Mouse (Mus musculus): ENCODE data around the gene Gpc6. TPM values are rescaled to one million over a fixed set of nuclear protein-coding genes. Genes with fewer than 3 reads are reported as not detected.

Gpc6 gene
- total and polyA plus RNA-seq, 3 experiments, result not detected

DNA sequence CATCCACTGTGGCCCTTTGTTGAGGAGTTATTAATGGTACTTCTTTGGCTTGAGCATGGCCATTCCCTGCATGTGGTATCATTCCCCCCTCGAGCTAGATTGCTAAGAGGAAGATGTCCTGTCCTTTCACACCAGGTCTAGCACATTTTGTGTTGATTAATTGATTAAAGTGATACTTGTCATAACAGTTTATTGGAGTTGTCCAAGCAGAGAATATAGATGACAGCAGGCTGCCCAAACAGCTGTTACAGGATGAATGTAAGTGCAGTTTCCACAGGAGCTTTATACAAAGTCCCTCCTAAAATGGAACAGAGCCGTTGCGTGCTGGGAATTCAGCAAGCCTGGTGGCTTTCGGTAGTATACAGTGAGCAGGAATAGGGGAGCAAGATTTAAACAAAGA, 574.2 kb downstream of the Gpc6 start:
- H3K4me1 ChIP-seq (ENCODE audit: control insufficient read depth in 1 of 2, insufficient read depth in 2 of 2), result peaks cover 0 to 8% of the 10 kb centered on the region in 2 experiments; a peak in 1 of 4 replicates
- H3K27me3 ChIP-seq (replicated peaks), result no peaks in the 10 kb centered on the region
- H3K36me3 ChIP-seq (replicated peaks in 1 of 2; ENCODE audit: control insufficient read depth in 1 of 2, insufficient read depth in 1 of 2, low read length in 1 of 2), result no peaks in the 10 kb centered on the region
- H3K4me2 ChIP-seq (ENCODE audit: insufficient read depth, low read depth, poor library complexity, severe bottlenecking), result no peak overlapping the region
- dilution Hi-C loops (cut with MboI; ENCODE audit: extremely low pct_ligation_motif_present, extremely low pct_unique_long_range_greater_than_20kb, low sequenced_read_pairs) (no loop called here), in situ Hi-C loops (cut with MboI; ENCODE audit: low pct_ligation_motif_present, low pct_unique_long_range_greater_than_20kb, low sequenced_read_pairs) (no loop called here)
- no peaks in the 10 kb centered on the region for H3K79me2 ChIP-seq (replicated peaks; ENCODE audit: control insufficient read depth, extremely low read depth, insufficient read depth, poor library complexity, severe bottlenecking)
- no peaks in the 10 kb centered on the region for H3K9me3 ChIP-seq (replicated peaks; ENCODE audit: low read length)
- TF ChIP-seq CHD1 (IDR thresholded peaks at IDR 0.05; ENCODE audit: low read depth, low read length) (no peak), POLR2AphosphoS2 (IDR thresholded peaks at IDR 0.05; ENCODE audit: low read depth, low read length) (no peak), NRF1 (IDR thresholded peaks at IDR 0.05; ENCODE audit: low read depth, low read length) (no peak), MYC (IDR thresholded peaks at IDR 0.05; ENCODE audit: low read depth, low read length) (no peak), SIN3A (IDR thresholded peaks at IDR 0.05; ENCODE audit: low read length) (no peak), CHD2 (IDR thresholded peaks at IDR 0.05; ENCODE audit: low read length) (no peak), USF2 (conservative IDR thresholded peaks at IDR 0.05; ENCODE audit: low read depth, low read length) (no peak), SMC3 (IDR thresholded peaks at IDR 0.05; ENCODE audit: low read depth, low read length) (no peak), MAFK (IDR thresholded peaks at IDR 0.05; ENCODE audit: insufficient replicate concordance, low read length) (no peak), ZMIZ1 (IDR thresholded peaks at IDR 0.05; ENCODE audit: low read depth, low read length) (no peak), ELF1 (IDR thresholded peaks at IDR 0.05; ENCODE audit: low read depth, low read length) (no peak), ZC3H11A (IDR thresholded peaks at IDR 0.05; ENCODE audit: low read depth, low read length) (no peak), KAT2A (IDR thresholded peaks at IDR 0.05; ENCODE audit: insufficient replicate concordance, low read length) (no peak), HCFC1 (IDR thresholded peaks at IDR 0.05; ENCODE audit: low read depth, low read length) (no peak), NELFE (IDR thresholded peaks at IDR 0.05; ENCODE audit: low read depth, low read length) (no peak), IRF4 (IDR thresholded peaks at IDR 0.05; ENCODE audit: low read depth, low read length) (no peak), JUND (conservative IDR thresholded peaks at IDR 0.05; ENCODE audit: low read depth, low read length) (no peak)
- no peak overlapping the region for H3K4me3 ChIP-seq (replicated peaks in 1 of 3; ENCODE audit: low read depth in 2 of 3, low read length in 2 of 3, poor library complexity in 1 of 3)
- no peak overlapping the region for H3K9ac ChIP-seq (ENCODE audit: insufficient read depth, low read depth)
- no peak for DNase-seq (ENCODE audit: extremely low read depth)
- H3K27ac ChIP-seq (ENCODE audit: insufficient read depth, low read depth), result no peak overlapping the region

GRCm38 (mm10) chr14:117514829-117515228, 589.7 kb downstream of the Gpc6 start:
- in situ Hi-C loops (cut with MboI; ENCODE audit: low pct_ligation_motif_present, low pct_unique_long_range_greater_than_20kb, low sequenced_read_pairs) (no loop called here), dilution Hi-C loops (cut with MboI; ENCODE audit: extremely low pct_ligation_motif_present, extremely low pct_unique_long_range_greater_than_20kb, low sequenced_read_pairs) (no loop called here)
- DNase-seq (ENCODE audit: extremely low read depth), result no peak
- Histone ChIP-seq H3K9ac (ENCODE audit: insufficient read depth, low read depth) (no peak overlapping the region), H3K27ac (ENCODE audit: insufficient read depth, low read depth) (no peak overlapping the region), H3K36me3 (replicated peaks in 1 of 2; ENCODE audit: control insufficient read depth in 1 of 2, insufficient read depth in 1 of 2, low read length in 1 of 2) (no peaks in the 10 kb centered on the region), H3K79me2 (replicated peaks; ENCODE audit: control insufficient read depth, extremely low read depth, insufficient read depth, poor library complexity, severe bottlenecking) (no peaks in the 10 kb centered on the region), H3K9me3 (replicated peaks; ENCODE audit: low read length) (no peaks in the 10 kb centered on the region), H3K4me2 (ENCODE audit: insufficient read depth, low read depth, poor library complexity, severe bottlenecking) (no peak overlapping the region), H3K27me3 (replicated peaks) (no peaks in the 10 kb centered on the region), H3K4me1 (ENCODE audit: control insufficient read depth in 1 of 2, insufficient read depth in 2 of 2) (no peaks in the 10 kb centered on the region), H3K4me3 (replicated peaks in 1 of 3; ENCODE audit: low read depth in 2 of 3, low read length in 2 of 3, poor library complexity in 1 of 3) (no peak overlapping the region)
- no peak for TF ChIP-seq NELFE (IDR thresholded peaks at IDR 0.05; ENCODE audit: low read depth, low read length)
- TF ChIP-seq MEF2A (IDR thresholded peaks at IDR 0.05; ENCODE audit: borderline replicate concordance, low read depth, low read length), result no peak
- TF ChIP-seq RAD21 (IDR thresholded peaks at IDR 0.05; ENCODE audit: low read depth, low read length), result no peak
- TF ChIP-seq MAZ (IDR thresholded peaks at IDR 0.05; ENCODE audit: low read depth, low read length), result no peak
- TF ChIP-seq SMC3 (IDR thresholded peaks at IDR 0.05; ENCODE audit: low read depth, low read length), result no peak
- no peak for TF ChIP-seq ZKSCAN1 (IDR thresholded peaks at IDR 0.05; ENCODE audit: borderline replicate concordance, low read depth, low read length)
- no peak for TF ChIP-seq RCOR1 (conservative IDR thresholded peaks at IDR 0.05; ENCODE audit: low read depth, low read length)
- TF ChIP-seq POLR2AphosphoS2 (IDR thresholded peaks at IDR 0.05; ENCODE audit: low read depth, low read length), result no peak
- no peak for TF ChIP-seq BHLHE40 (IDR thresholded peaks at IDR 0.05; ENCODE audit: low read depth, low read length)
- TF ChIP-seq JUND (conservative IDR thresholded peaks at IDR 0.05; ENCODE audit: low read depth, low read length), result no peak

Data from CH12.LX (cell line).